Comparison of ENCODE assay signal across 8 mouse cellular contexts in the genomic region with DNA sequence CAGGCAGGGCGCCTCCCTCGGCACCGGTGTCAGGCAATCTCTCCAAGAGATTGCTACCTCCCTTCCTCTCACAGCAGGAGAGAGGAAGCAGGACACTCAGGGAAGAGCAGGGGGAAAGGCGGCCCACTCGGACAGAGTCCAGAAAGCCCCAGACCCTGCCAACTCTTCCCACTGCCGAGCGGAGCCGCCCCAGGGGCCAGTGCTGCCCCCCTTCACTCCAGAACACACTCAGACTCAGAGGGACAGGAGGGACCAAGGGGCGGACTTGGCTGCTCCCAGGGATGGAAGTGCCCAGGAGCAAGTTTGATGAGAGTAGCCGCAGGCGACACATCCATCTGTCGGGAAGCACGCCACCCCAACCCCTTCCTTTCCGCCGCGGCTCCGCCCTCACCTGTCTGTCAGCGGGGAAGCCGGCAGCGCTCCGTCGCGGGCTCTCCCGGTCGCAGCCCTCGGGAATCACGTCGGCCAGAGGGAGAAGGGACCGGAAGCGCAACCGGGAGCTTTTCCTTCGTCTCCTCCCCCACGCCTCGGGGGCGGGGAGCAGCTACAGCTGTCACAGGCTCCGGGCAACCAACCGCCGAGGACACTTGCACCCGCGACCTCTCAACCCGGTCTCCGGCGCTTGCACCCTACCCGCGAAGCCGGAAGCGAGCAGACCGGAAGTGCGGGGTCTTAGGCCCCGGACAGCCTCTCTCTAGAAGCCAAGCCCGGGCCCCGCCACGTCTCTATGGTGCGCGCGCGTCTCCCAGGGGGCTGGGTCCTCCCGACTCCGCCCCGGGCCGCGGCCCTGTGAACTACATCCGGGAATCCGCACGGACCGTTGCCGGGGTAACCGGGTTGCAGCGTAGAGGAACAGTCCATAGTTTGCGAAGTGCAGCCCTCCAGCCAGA. TPM values are rescaled to one million over a fixed set of nuclear protein-coding genes. Genes with fewer than 3 reads are reported as not detected.
DNase-seq lines count a peak whose midpoint lies in the region; ATAC-seq lines count a peak whose summit lies in the region.

A gene (minus strand): TSS at position 603 of the 890 bp plus-strand sequence.

- H3K36me3 ChIP-seq in heart, embryonic 14.5 days (ENCODE audit: control insufficient read depth, insufficient read depth, low read length), result no peaks in the 10 kb centered on the region
- H3K36me3 ChIP-seq in liver, embryonic 13.5 days, result no peaks in the 10 kb centered on the region
- no peaks in the 10 kb centered on the region for H3K36me3 ChIP-seq in stomach, embryonic 16.5 days (ENCODE audit: control insufficient read depth, insufficient read depth, low read length)

- peak within 1 kb of the TSS; percentile 67 for H3K27ac ChIP-seq in brown adipose tissue, adult 24 weeks (replicated peaks; ENCODE audit: low read depth, low read length)
- H3K27ac ChIP-seq in heart, embryonic 14.5 days (replicated peaks in 1 of 2; ENCODE audit: control insufficient read depth in 1 of 2, insufficient read depth in 1 of 2, low read depth in 2 of 2, low read length in 2 of 2), result peak within 1 kb of the TSS; percentile 71 to 91
- peak within 1 kb of the TSS; percentile 62 for H3K27ac ChIP-seq in liver, embryonic 13.5 days
- H3K27ac ChIP-seq in stomach, embryonic 16.5 days (ENCODE audit: low read length), result peak within 1 kb of the TSS; percentile 98

- WGBS in heart, embryonic 14.5 days, result under 1% methylated on average over 70 of the region's 70 CpGs
- under 1% methylated on average over 66 of the region's 70 CpGs for WGBS in liver, embryonic 13.5 days (ENCODE audit: insufficient replicate concordance)
- under 1% methylated on average over 70 of the region's 70 CpGs for WGBS in stomach, embryonic 16.5 days

- H3K9ac ChIP-seq in heart, embryonic 14.5 days (ENCODE audit: low read length), result peak within 1 kb of the TSS; percentile 81
- H3K9ac ChIP-seq in liver, embryonic 13.5 days, result peak within 1 kb of the TSS; percentile 81
- H3K9ac ChIP-seq in stomach, embryonic 16.5 days (ENCODE audit: low read length), result peak within 1 kb of the TSS; percentile 89

- H3K27me3 ChIP-seq in heart, embryonic 14.5 days (ENCODE audit: control insufficient read depth, insufficient read depth, low read length), result no peaks in the 10 kb centered on the region
- H3K27me3 ChIP-seq in liver, embryonic 13.5 days, result peaks cover 2% of the 10 kb centered on the region; the same call in 1 of the 2 replicates
- H3K27me3 ChIP-seq in stomach, embryonic 16.5 days (ENCODE audit: control insufficient read depth, insufficient read depth, low read length), result no peaks in the 10 kb centered on the region

- H3K4me2 ChIP-seq in heart, embryonic 14.5 days (ENCODE audit: low read length), result peak within 1 kb of the TSS; percentile 88
- peak within 1 kb of the TSS; percentile 93 for H3K4me2 ChIP-seq in liver, embryonic 13.5 days
- peak within 1 kb of the TSS; percentile 67 for H3K4me2 ChIP-seq in stomach, embryonic 16.5 days (ENCODE audit: low read depth, low read length)

- DNase-seq in CD4-positive, CD25-positive, alpha-beta regulatory T cell, adult 2 months (ENCODE audit: low read depth, low spot score), result peak; percentile 94
- DNase-seq in fibroblast of lung, adult 2 months (ENCODE audit: low read depth), result peak; percentile 81
- DNase-seq in kidney, postnatal 14 days, result peak; percentile 98
- peak; percentile 89 for DNase-seq in liver, embryonic 13.5 days
- DNase-seq in neural tube, embryonic 10.5 days (ENCODE audit: extremely low spot score, low spot score), result peak; percentile 100

- peaks cover 7% of the 10 kb centered on the region; the same call in 1 of the 2 replicates for H3K4me1 ChIP-seq in brown adipose tissue, adult 24 weeks (ENCODE audit: control insufficient read depth, insufficient read depth, insufficient read length, low read length)
- H3K4me1 ChIP-seq in heart, embryonic 14.5 days (ENCODE audit: control insufficient read depth in 2 of 2, insufficient read depth in 2 of 2, low read length in 2 of 2), result peaks cover 15 to 71% of the 10 kb centered on the region in 2 experiments
- H3K4me1 ChIP-seq in liver, embryonic 13.5 days (replicated peaks), result peaks cover 30% of the 10 kb centered on the region
- peaks cover 11% of the 10 kb centered on the region for H3K4me1 ChIP-seq in stomach, embryonic 16.5 days (ENCODE audit: control insufficient read depth, insufficient read depth, low read length)

- peak; percentile 96 for ATAC-seq in heart, embryonic 14.5 days (ENCODE audit: insufficient number of reproducible peaks, insufficient read depth, low FRiP score, low read depth)
- peak; percentile 99 for ATAC-seq in liver, embryonic 13.5 days (ENCODE audit: low read depth)
- peak; percentile 99 for ATAC-seq in stomach, embryonic 16.5 days (ENCODE audit: insufficient read depth, low FRiP score)

- peak within 1 kb of the TSS; percentile 96 for H3K4me3 ChIP-seq in brown adipose tissue, adult 24 weeks (ENCODE audit: insufficient read depth, low read depth, low read length)
- peak within 1 kb of the TSS; percentile 77 to 86 for H3K4me3 ChIP-seq in heart, embryonic 14.5 days (ENCODE audit: control insufficient read depth in 1 of 2, insufficient read depth in 1 of 2, low read depth in 1 of 2, low read length in 2 of 2)
- H3K4me3 ChIP-seq in liver, embryonic 13.5 days (replicated peaks), result peak within 1 kb of the TSS; percentile 70
- H3K4me3 ChIP-seq in stomach, embryonic 16.5 days (replicated peaks; ENCODE audit: low read length), result peak within 1 kb of the TSS; percentile 88

- H3K9me3 ChIP-seq in heart, embryonic 14.5 days (ENCODE audit: control insufficient read depth, low read length), result no peaks in the 10 kb centered on the region
- H3K9me3 ChIP-seq in liver, embryonic 13.5 days (replicated peaks), result no peaks in the 10 kb centered on the region
- H3K9me3 ChIP-seq in stomach, embryonic 16.5 days (replicated peaks; ENCODE audit: control insufficient read depth, low read length), result no peaks in the 10 kb centered on the region

RNA-seq across cellular contexts. Expression of the gene that starts here (rescaled TPM):
- polyA plus RNA-seq in brown adipose tissue, adult 24 weeks (2012; ENCODE audit: insufficient read depth, insufficient read length, missing spikeins), result 24.8 and 28.3 TPM in 2 replicates
- polyA plus RNA-seq in heart, embryonic 14.5 days (2014; fragmentation: Nextera tagmentation; extraction: Ambion mirVana), result 57.4 and 58.2 TPM in 2 replicates
- polyA plus RNA-seq in liver, embryonic 13.5 days (2015; fragmentation: Nextera tagmentation; extraction: Ambion mirVana), result 14.2 and 16.8 TPM in 2 replicates
- 72.3 and 74.1 TPM in 2 replicates for polyA plus RNA-seq in stomach, embryonic 16.5 days (2015; fragmentation: Nextera tagmentation; extraction: Ambion mirVana)

Comparison
In these comparisons a context has a peak if more than half of its experiments do, and no peak if none do; other contexts are left out.
1. Peak in every context shown above with its lines: DNase-seq, ATAC-seq, H3K4me3 ChIP-seq and H3K27ac ChIP-seq.